Mouse (Mus musculus): Measurements from ENCODE around the gene Lrrc38. TPM values are rescaled to one million over a fixed set of nuclear protein-coding genes. Genes with fewer than 3 reads are reported as not detected.

Gene Lrrc38
- polyA plus RNA-seq, 1 experiment from 2014 or later = not detected

- H3K4me2 ChIP-seq (replicated peaks; ENCODE audit: low read depth) = no peak overlapping the region
- H3K9me3 ChIP-seq (ENCODE audit: control insufficient read depth, low read length) = no peaks in the 10 kb centered on the region
- ATAC-seq (ENCODE audit: low FRiP score, low TSS enrichment) (no peak), DNase-seq (ENCODE audit: low spot score) (no peak)
- 40% methylated on average over 5 of the region's 5 CpGs for WGBS
- H3K9ac ChIP-seq (ENCODE audit: low read length) = no peak overlapping the region
- no peak overlapping the region for H3K4me3 ChIP-seq (ENCODE audit: low read depth, low read length)
- no peaks in the 10 kb centered on the region for H3K36me3 ChIP-seq (ENCODE audit: control insufficient read depth, insufficient read depth, low read length)
- no peak overlapping the region for H3K27ac ChIP-seq (replicated peaks)
- no peaks in the 10 kb centered on the region for H3K4me1 ChIP-seq (replicated peaks; ENCODE audit: control insufficient read depth, insufficient read depth)
- no peaks in the 10 kb centered on the region for H3K27me3 ChIP-seq (ENCODE audit: control insufficient read depth, insufficient read depth, low read length)
- TF ChIP-seq EP300 (optimal IDR thresholded peaks at IDR 0.05) = no peak
- no peak for TF ChIP-seq CTCF (IDR thresholded peaks at IDR 0.05; ENCODE audit: low read depth)
Measured at GRCm38 (mm10) chr4:143305987-143306772, 43.4 kb upstream of the Lrrc38 start.

- peak; percentile 23 for DNase-seq (ENCODE audit: low spot score)
- ATAC-seq (ENCODE audit: low FRiP score, low TSS enrichment) = no peak
- H3K9ac ChIP-seq (ENCODE audit: low read length) = no peak overlapping the region
Measured at GRCm38 (mm10) chr4:143311341-143311740, 38.2 kb upstream of the Lrrc38 start.

GRCm38 (mm10) chr4:143313299-143313698 lies 36.3 kb upstream of the Lrrc38 start:
- no peak for ATAC-seq (ENCODE audit: low FRiP score, low TSS enrichment)
- TF ChIP-seq CTCF (IDR thresholded peaks at IDR 0.05; ENCODE audit: low read depth) = no peak
- TF ChIP-seq EP300 (optimal IDR thresholded peaks at IDR 0.05) = no peak
- H3K4me2 ChIP-seq (replicated peaks; ENCODE audit: low read depth) = no peak overlapping the region
- H3K4me1 ChIP-seq (replicated peaks; ENCODE audit: control insufficient read depth, insufficient read depth) = no peaks in the 10 kb centered on the region
- no peak for DNase-seq (ENCODE audit: low spot score)
- no peaks in the 10 kb centered on the region for H3K9me3 ChIP-seq (ENCODE audit: control insufficient read depth, low read length)
- no peak overlapping the region for H3K4me3 ChIP-seq (ENCODE audit: low read depth, low read length)
- H3K27me3 ChIP-seq (ENCODE audit: control insufficient read depth, insufficient read depth, low read length) = no peaks in the 10 kb centered on the region
- no peaks in the 10 kb centered on the region for H3K36me3 ChIP-seq (ENCODE audit: control insufficient read depth, insufficient read depth, low read length)
- no peak overlapping the region for H3K9ac ChIP-seq (ENCODE audit: low read length)
- 63% methylated on average over 6 of the region's 6 CpGs for WGBS
- no peak overlapping the region for H3K27ac ChIP-seq (replicated peaks)

More at GRCm38 (mm10) chr4:143311341-143311740, 38.2 kb upstream of the Lrrc38 start:
- H3K27me3 ChIP-seq (ENCODE audit: control insufficient read depth, insufficient read depth, low read length) = no peaks in the 10 kb centered on the region
- no peak overlapping the region for H3K4me2 ChIP-seq (replicated peaks; ENCODE audit: low read depth)
- H3K27ac ChIP-seq (replicated peaks) = no peak overlapping the region
- H3K36me3 ChIP-seq (ENCODE audit: control insufficient read depth, insufficient read depth, low read length) = no peaks in the 10 kb centered on the region
- H3K4me3 ChIP-seq (ENCODE audit: low read depth, low read length) = no peak overlapping the region
- H3K9me3 ChIP-seq (ENCODE audit: control insufficient read depth, low read length) = no peaks in the 10 kb centered on the region
- no peaks in the 10 kb centered on the region for H3K4me1 ChIP-seq (replicated peaks; ENCODE audit: control insufficient read depth, insufficient read depth)
- no peak for TF ChIP-seq EP300 (optimal IDR thresholded peaks at IDR 0.05)
- TF ChIP-seq CTCF (IDR thresholded peaks at IDR 0.05; ENCODE audit: low read depth) = peak; percentile 71
- 38% methylated on average over 2 of the region's 2 CpGs for WGBS

- no peaks in the 10 kb centered on the region for H3K9me3 ChIP-seq (ENCODE audit: control insufficient read depth, low read length)
- H3K4me2 ChIP-seq (replicated peaks; ENCODE audit: low read depth) = no peak overlapping the region
- H3K27ac ChIP-seq (replicated peaks) = no peak overlapping the region
- TF ChIP-seq CTCF (IDR thresholded peaks at IDR 0.05; ENCODE audit: low read depth) = no peak
- no peak for TF ChIP-seq EP300 (optimal IDR thresholded peaks at IDR 0.05)
- no peak for ATAC-seq (ENCODE audit: low FRiP score, low TSS enrichment)
- no peak overlapping the region for H3K9ac ChIP-seq (ENCODE audit: low read length)
- no peaks in the 10 kb centered on the region for H3K36me3 ChIP-seq (ENCODE audit: control insufficient read depth, insufficient read depth, low read length)
- H3K4me3 ChIP-seq (ENCODE audit: low read depth, low read length) = no peak overlapping the region
- DNase-seq (ENCODE audit: low spot score) = no peak
- 22% methylated on average over 8 of the region's 11 CpGs for WGBS
- H3K27me3 ChIP-seq (ENCODE audit: control insufficient read depth, insufficient read depth, low read length) = no peaks in the 10 kb centered on the region
- H3K4me1 ChIP-seq (replicated peaks; ENCODE audit: control insufficient read depth, insufficient read depth) = no peaks in the 10 kb centered on the region
Measured at GRCm38 (mm10) chr4:143324176-143324924, 25.2 kb upstream of the Lrrc38 start.

- no peaks in the 10 kb centered on the region for H3K4me1 ChIP-seq (replicated peaks; ENCODE audit: control insufficient read depth, insufficient read depth)
- H3K27me3 ChIP-seq (ENCODE audit: control insufficient read depth, insufficient read depth, low read length) = no peaks in the 10 kb centered on the region
- peak overlapping the region; percentile 23 for H3K4me3 ChIP-seq (ENCODE audit: low read depth, low read length)
- H3K9me3 ChIP-seq (ENCODE audit: control insufficient read depth, low read length) = no peaks in the 10 kb centered on the region
- 19% methylated on average over 15 of the region's 15 CpGs for WGBS
- no peak overlapping the region for H3K27ac ChIP-seq (replicated peaks)
- no peak for TF ChIP-seq CTCF (IDR thresholded peaks at IDR 0.05; ENCODE audit: low read depth)
- no peak for TF ChIP-seq EP300 (optimal IDR thresholded peaks at IDR 0.05)
- peak overlapping the region; percentile 31; the same call in 1 of the 2 replicates for H3K9ac ChIP-seq (ENCODE audit: low read length)
- H3K4me2 ChIP-seq (replicated peaks; ENCODE audit: low read depth) = peak overlapping the region; percentile 58
- H3K36me3 ChIP-seq (ENCODE audit: control insufficient read depth, insufficient read depth, low read length) = no peaks in the 10 kb centered on the region
- no peak for DNase-seq (ENCODE audit: low spot score)
- ATAC-seq (ENCODE audit: low FRiP score, low TSS enrichment) = no peak
Measured at GRCm38 (mm10) chr4:143324925-143325624, 24.5 kb upstream of the Lrrc38 start.

Data from stomach, postnatal 0 days (tissue).